Mouse (Mus musculus) G1E (cell line): Measurements from ENCODE around the gene Crocc. TPM values are rescaled to one million over a fixed set of nuclear protein-coding genes. Genes with fewer than 3 reads are reported as not detected.

Source experiments
- ATAC-seq: 2 replicates; pipeline ENCODE4 v1.8.0; 2016; ENCODE audit warnings: mild to moderate bottlenecking; ENCODE audit not compliant: insufficient number of reproducible peaks, poor library complexity, low FRiP score, severe bottlenecking; ENCODE audit errors: extremely low read depth
- DNase-seq: peaks from one replicate; pipeline ENCODE4 v3.0.0; 2012; ENCODE audit warnings: low spot score
- H3K27me3 ChIP-seq: 2 replicates; pipeline ENCODE4 v1.6.1; 2012; ENCODE audit warnings: mild to moderate bottlenecking, low read length, inconsistent platforms; ENCODE audit not compliant: insufficient read depth
- H3K36me3 ChIP-seq: replicated peaks from 2 replicates; pipeline ENCODE3; 2012; ENCODE audit warnings: mild to moderate bottlenecking, inconsistent platforms
- H3K4me1 ChIP-seq: 2 replicates; pipeline ENCODE4 v1.6.1; 2012; ENCODE audit warnings: low read depth, low read length, inconsistent platforms, mixed read lengths; ENCODE audit not compliant: insufficient read depth
- H3K4me3 ChIP-seq: 2 replicates; pipeline ENCODE4 v1.5.1; 2012; ENCODE audit warnings: low read depth, mild to moderate bottlenecking, inconsistent platforms, low read length, moderate library complexity, mixed read lengths
- H3K9me3 ChIP-seq: replicated peaks from 2 replicates; pipeline ENCODE4 v1.6.1; 2012; ENCODE audit warnings: inconsistent platforms
- CTCF ChIP-seq: IDR thresholded peaks from 2 replicates; pipeline ENCODE4 v1.5.1; 2012; ENCODE audit warnings: low read depth, low read length, inconsistent platforms, mixed read lengths
- GATA1 ChIP-seq: IDR thresholded peaks from 2 replicates; pipeline ENCODE4 v1.6.1; 2012; ENCODE audit warnings: borderline replicate concordance, low read length, inconsistent platforms, mixed read lengths
- GATA2 ChIP-seq: IDR thresholded peaks from 2 replicates; pipeline ENCODE4 v1.6.1; 2012; ENCODE audit warnings: low read depth, low read length, inconsistent platforms, borderline replicate concordance
- POLR2AphosphoS5 ChIP-seq: IDR thresholded peaks from 2 replicates; pipeline ENCODE4 v1.6.1; 2012; ENCODE audit warnings: low read depth, low read length, inconsistent platforms; ENCODE audit not compliant: insufficient replicate concordance
- TAL1 ChIP-seq: conservative IDR thresholded peaks from 2 replicates; pipeline ENCODE4 v1.6.1; 2012; ENCODE audit warnings: low read depth, low read length, inconsistent platforms, mixed read lengths
- polyA plus RNA-seq: library from polyadenylated mRNA; stranded (reverse); fragments of >175 nt; gene quantifications from 2 replicates; pipeline ENCODE4 v1.2.3, GENCODE M21; 2012
- total RNA-seq, 2 experiments: library from RNA; stranded (forward) in 1 of 2; stranded (reverse) in 1 of 2; fragments of 200-1000 nt in 1 of 2; fragments of >200 nt in 1 of 2; fragmentation: Nextera tagmentation in 1 of 2; gene quantifications; 2 replicates each; pipeline ENCODE4 v1.2.3; 2014 to 2017

Crocc gene
- total and polyA plus RNA-seq, 3 experiments: 1.7 to 5.3 (median 3.4) TPM

DNA sequence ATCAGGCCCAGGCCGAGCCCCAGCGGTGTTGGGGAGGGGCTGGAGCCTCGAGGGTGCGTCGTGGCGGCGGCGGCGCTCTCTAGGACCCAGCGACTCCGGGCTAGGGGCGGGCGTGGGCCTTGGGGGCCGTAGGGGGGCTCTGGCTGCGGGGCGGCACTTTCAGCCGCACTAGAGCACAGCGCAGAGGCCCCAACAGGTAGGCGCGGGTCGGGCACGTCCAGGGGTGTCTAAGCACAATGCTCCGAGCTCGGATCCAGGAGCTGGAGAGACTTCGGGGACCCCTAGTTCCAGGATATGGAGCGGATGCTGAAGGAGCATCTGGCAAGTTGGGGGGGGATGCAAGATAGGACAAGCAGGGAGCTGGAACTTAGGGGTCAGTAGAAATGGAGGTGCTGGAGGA is 49.8 kb downstream of the Crocc start:
- ATAC-seq (no peak), DNase-seq (no peak)
- no peaks in the 10 kb centered on the region for H3K9me3 ChIP-seq
- no peak overlapping the region for H3K4me3 ChIP-seq
- H3K4me1 ChIP-seq: 0 out of 2 replicates have a peak, but pooled peaks cover 3% of the 10 kb centered on the region
- peaks cover 38% of the 10 kb centered on the region; the same call in 1 of the 2 replicates for H3K27me3 ChIP-seq
- TF ChIP-seq TAL1: no peak
- no peak for TF ChIP-seq CTCF
- TF ChIP-seq GATA2: no peak
- no peak for TF ChIP-seq POLR2AphosphoS5
- TF ChIP-seq GATA1: no peak
- peaks cover 26% of the 10 kb centered on the region for H3K36me3 ChIP-seq

DNA sequence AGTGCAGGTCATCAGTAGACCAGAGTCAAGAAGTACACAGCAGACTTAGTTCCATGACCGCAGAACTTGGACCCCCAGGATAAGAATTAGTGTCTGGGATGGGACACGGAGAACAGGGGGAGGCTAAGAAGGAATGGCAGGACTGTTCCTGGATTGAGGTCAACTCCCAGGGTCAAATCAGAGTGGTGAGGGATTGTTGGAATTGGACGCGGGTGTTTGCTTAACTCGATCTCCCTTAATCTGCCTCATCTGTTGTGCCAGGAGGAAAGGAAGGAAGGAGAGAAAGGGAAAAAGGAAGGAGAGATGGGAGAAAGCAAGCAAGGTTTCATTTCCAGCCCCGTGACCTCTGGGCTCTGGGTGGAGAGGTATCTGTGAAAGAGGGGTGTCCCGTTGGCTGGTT is 50.2 kb downstream of the Crocc start, which contains the start of gene Mfap2:
Mfap2 (plus strand) TSS at position 301 of the 400 bp plus-strand sequence.
- H3K4me1 ChIP-seq: 0 out of 2 replicates have a peak, but pooled peaks cover 3% of the 10 kb centered on the region
- no peak within 1 kb of the TSS for H3K4me3 ChIP-seq
- H3K36me3 ChIP-seq: peaks cover 30% of the 10 kb centered on the region
- H3K27me3 ChIP-seq: peaks cover 33% of the 10 kb centered on the region; the same call in 1 of the 2 replicates
- TF ChIP-seq GATA2 (no peak), TAL1 (no peak), POLR2AphosphoS5 (no peak), CTCF (no peak), GATA1 (no peak)
- no peaks in the 10 kb centered on the region for H3K9me3 ChIP-seq
- DNase-seq (no peak), ATAC-seq (no peak)

DNA sequence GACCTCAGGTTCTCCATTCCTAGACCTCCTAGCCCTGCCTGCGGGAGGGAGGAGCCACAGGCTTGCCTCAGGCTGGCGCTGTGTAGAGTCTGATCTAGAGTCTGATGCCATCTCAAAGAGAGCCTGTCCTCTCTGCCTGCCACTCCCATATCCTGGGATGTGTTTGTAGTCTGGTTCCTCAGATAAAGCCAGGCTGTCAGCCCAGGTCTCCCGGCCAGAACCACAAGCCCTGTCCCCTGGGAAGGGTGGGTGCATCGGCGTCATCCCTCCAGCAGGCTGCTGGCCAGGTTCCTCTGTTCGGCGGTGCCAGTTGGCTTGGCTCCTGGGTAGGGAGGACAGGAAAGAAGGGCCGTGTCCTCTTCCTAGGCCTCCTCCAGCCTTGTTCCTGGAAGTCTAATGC is 52.3 kb downstream of the Crocc start:
- peaks cover 22% of the 10 kb centered on the region; the same call in 1 of the 2 replicates for H3K27me3 ChIP-seq
- no peak for ATAC-seq
- H3K9me3 ChIP-seq: no peaks in the 10 kb centered on the region
- no peak for TF ChIP-seq POLR2AphosphoS5
- no peak for TF ChIP-seq CTCF
- TF ChIP-seq GATA1: no peak
- TF ChIP-seq TAL1: no peak
- no peak for TF ChIP-seq GATA2
- no peak for DNase-seq
- H3K4me1 ChIP-seq: 0 out of 2 replicates have a peak, but pooled peaks cover 3% of the 10 kb centered on the region
- H3K4me3 ChIP-seq: no peak overlapping the region
- H3K36me3 ChIP-seq: peaks cover 51% of the 10 kb centered on the region

DNA sequence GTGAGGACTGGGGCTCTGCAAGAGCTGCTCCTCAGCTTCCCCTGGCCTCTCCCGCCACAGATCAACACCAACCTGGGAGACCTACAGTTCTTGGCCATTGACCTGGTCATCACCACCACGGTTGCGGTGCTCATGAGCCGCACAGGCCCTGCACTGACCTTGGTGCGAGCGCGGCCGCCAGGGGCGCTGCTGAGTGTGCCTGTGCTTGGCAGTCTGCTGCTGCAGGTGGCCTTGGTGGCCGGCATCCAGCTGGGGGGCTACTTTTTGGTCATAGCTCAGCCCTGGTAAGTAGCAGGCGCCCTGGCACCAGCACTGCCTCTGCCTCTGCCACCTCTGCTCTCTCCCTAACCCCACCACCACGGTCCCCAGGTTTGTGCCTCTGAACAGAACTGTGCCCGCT is 54.4 kb downstream of the Crocc start:
- no peak overlapping the region for H3K4me3 ChIP-seq
- ATAC-seq (no peak), DNase-seq (no peak)
- H3K27me3 ChIP-seq: peaks cover 7% of the 10 kb centered on the region; the same call in 1 of the 2 replicates
- H3K4me1 ChIP-seq: 0 out of 2 replicates have a peak, but pooled peaks cover 3% of the 10 kb centered on the region
- H3K9me3 ChIP-seq: no peaks in the 10 kb centered on the region
- TF ChIP-seq GATA1 (no peak), POLR2AphosphoS5 (no peak), CTCF (peak; percentile 16; the same call in 1 of the 2 replicates), TAL1 (no peak)
- H3K36me3 ChIP-seq: peaks cover 72% of the 10 kb centered on the region

DNA sequence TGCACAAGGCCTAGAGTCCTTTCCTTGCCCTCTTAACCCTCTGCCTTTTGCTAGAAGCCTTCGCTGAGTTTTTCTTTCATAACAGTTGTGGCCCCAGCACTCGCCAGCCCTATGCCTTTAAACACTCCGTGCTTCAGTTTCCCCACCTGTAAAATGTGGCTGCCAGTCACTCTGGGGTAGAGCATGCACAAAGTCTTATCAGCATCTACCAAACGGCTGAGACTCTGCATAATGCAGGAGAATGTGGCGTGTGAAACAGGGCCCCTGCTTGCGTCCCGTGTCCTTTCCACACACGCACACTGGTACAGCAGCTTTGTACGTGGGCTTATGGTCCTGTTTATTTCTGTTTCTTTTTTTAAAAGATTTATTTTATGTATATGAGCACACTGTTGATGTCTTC is 63.5 kb downstream of the Crocc start:
- Histone ChIP-seq H3K4me1 (0 out of 2 replicates have a peak, but pooled peaks cover 3% of the 10 kb centered on the region), H3K36me3 (peaks cover 96% of the 10 kb centered on the region), H3K4me3 (no peak overlapping the region), H3K9me3 (no peaks in the 10 kb centered on the region), H3K27me3 (no peaks in the 10 kb centered on the region)
- ATAC-seq (no peak), DNase-seq (no peak)
- TF ChIP-seq CTCF (no peak), GATA1 (no peak), POLR2AphosphoS5 (no peak), TAL1 (no peak), GATA2 (no peak)

DNA sequence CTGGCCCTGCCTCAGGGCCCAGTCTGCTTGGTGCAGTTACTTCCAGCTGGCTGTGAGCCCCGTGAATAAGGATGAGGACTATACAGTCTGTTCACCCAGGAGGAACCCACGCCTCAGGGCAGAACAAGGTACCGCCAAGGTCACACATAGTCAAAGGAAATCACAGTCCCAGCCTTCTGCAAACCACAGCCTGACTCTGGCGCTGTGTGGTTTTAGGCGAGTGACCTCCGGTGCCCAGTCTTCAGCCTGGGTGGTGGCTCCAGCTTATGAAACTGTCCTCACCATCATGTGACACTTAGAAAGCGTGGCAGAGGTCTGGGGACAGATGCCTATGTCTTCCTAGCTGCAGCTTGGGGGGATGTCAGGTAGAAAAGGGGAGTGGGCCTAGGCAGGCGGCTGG is 64.5 kb downstream of the Crocc start:
- ATAC-seq (no peak), DNase-seq (no peak)
- Histone ChIP-seq H3K4me3 (no peak overlapping the region), H3K27me3 (no peaks in the 10 kb centered on the region), H3K36me3 (peaks cover 93% of the 10 kb centered on the region), H3K4me1 (0 out of 2 replicates have a peak, but pooled peaks cover 3% of the 10 kb centered on the region), H3K9me3 (no peaks in the 10 kb centered on the region)
- TF ChIP-seq TAL1 (no peak), GATA1 (no peak), CTCF (no peak), POLR2AphosphoS5 (no peak), GATA2 (no peak)

DNA sequence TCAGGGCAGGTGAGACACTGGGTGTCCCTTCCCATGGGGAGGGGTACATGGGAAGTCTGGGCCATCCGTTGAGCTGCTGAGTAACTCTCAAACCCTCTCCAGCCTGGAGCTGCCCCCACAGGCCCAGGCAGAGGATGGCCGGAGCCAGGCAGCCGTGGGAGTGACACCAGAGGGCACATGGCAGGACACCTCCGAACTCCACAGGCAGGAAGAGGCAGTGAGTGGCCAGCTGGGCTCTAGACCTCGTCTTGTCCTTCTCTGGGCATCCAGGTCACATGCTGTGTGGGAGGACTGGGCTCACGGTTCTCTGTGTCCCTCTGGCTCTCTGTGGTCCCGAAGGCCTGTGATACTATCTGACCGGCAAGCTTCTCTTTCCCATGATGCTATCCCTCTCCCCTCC is 66.5 kb downstream of the Crocc start:
- ATAC-seq: no peak
- H3K27me3 ChIP-seq: no peaks in the 10 kb centered on the region
- peaks cover 12% of the 10 kb centered on the region for H3K4me1 ChIP-seq
- H3K4me3 ChIP-seq: no peak overlapping the region
- H3K36me3 ChIP-seq: peaks cover 93% of the 10 kb centered on the region
- TF ChIP-seq POLR2AphosphoS5 (no peak), CTCF (no peak), GATA1 (no peak), GATA2 (no peak), TAL1 (no peak)
- no peaks in the 10 kb centered on the region for H3K9me3 ChIP-seq
- no peak for DNase-seq
